Mouse (Mus musculus): ENCODE data around the gene Akr1d1. TPM values are rescaled to one million over a fixed set of nuclear protein-coding genes. Genes with fewer than 3 reads are reported as not detected.

Akr1d1 gene
- polyA plus RNA-seq, 1 experiment from 2014 or later: not detected

- Histone ChIP-seq H3K9ac (replicated peaks; ENCODE audit: low read depth, low read length) (no peak overlapping the region), H3K9me3 (ENCODE audit: control insufficient read depth, low read depth, low read length) (no peaks in the 10 kb centered on the region), H3K27me3 (ENCODE audit: control insufficient read depth, insufficient read depth, low read length) (no peaks in the 10 kb centered on the region), H3K27ac (ENCODE audit: low read length) (no peak overlapping the region), H3K4me2 (replicated peaks; ENCODE audit: low read depth, low read length) (no peak overlapping the region), H3K4me1 (ENCODE audit: control insufficient read depth, insufficient read depth, low read length) (no peaks in the 10 kb centered on the region), H3K4me3 (ENCODE audit: low read depth, low read length) (no peak overlapping the region), H3K36me3 (ENCODE audit: control insufficient read depth, insufficient read depth, low read length) (no peaks in the 10 kb centered on the region)
- no peak for ATAC-seq (ENCODE audit: insufficient number of reproducible peaks, insufficient read depth, low FRiP score, low read depth)
- WGBS: 55% methylated on average over 3 of the region's 3 CpGs
These were observed 10.1 kb downstream of the Akr1d1 start for GRCm38 (mm10) chr6:37540113-37540512.

DNA sequence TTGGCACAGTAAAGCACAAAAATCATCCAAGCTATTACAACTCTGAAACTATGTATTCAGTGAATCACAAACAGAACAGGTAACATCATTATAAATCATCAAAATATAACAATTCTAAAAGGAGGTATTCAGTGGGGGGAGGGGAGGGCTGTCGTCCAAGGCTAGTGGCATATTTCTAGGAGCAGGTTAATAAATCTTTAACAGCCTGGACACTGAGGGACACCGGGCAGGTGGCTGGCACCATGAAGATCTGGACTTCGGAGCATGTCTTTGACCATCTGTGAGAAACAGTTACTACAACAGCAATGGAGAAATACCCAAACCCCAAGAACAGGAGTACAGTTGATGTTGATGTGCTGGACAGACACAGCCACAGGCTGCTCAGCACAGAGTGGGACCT, 11.2 kb downstream of the Akr1d1 start:
- no peak for ATAC-seq (ENCODE audit: insufficient number of reproducible peaks, insufficient read depth, low FRiP score, low read depth)
- H3K9ac ChIP-seq (replicated peaks; ENCODE audit: low read depth, low read length): no peak overlapping the region
- H3K4me2 ChIP-seq (replicated peaks; ENCODE audit: low read depth, low read length): no peak overlapping the region
- H3K27ac ChIP-seq (ENCODE audit: low read length): no peak overlapping the region
- no peak overlapping the region for H3K4me3 ChIP-seq (ENCODE audit: low read depth, low read length)
- H3K4me1 ChIP-seq (ENCODE audit: control insufficient read depth, insufficient read depth, low read length): no peaks in the 10 kb centered on the region
- H3K9me3 ChIP-seq (ENCODE audit: control insufficient read depth, low read depth, low read length): no peaks in the 10 kb centered on the region
- H3K36me3 ChIP-seq (ENCODE audit: control insufficient read depth, insufficient read depth, low read length): no peaks in the 10 kb centered on the region
- no peaks in the 10 kb centered on the region for H3K27me3 ChIP-seq (ENCODE audit: control insufficient read depth, insufficient read depth, low read length)
- WGBS: 55% methylated on average over 3 of the region's 3 CpGs

DNA sequence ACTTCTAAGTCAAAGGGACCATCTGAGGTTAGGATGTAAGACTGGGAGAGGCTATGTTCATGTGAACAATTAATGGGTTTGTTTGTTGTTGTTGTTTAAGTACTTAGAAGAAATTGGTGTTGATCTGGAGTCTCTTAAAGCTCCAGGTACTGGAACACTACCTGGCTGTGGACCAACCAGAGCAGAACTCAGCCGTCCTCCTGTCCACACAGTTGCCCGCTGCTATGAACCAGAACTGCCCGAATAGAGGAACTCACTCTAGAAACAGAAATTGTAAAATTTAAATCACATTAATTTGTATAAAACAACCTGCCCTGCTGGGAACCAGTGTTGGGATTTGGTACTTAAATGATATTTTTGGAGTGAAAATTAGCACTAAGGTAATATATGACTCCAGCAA, 12.2 kb downstream of the Akr1d1 start:
- no peaks in the 10 kb centered on the region for H3K4me1 ChIP-seq (ENCODE audit: control insufficient read depth, insufficient read depth, low read length)
- no peaks in the 10 kb centered on the region for H3K9me3 ChIP-seq (ENCODE audit: control insufficient read depth, low read depth, low read length)
- no peak for ATAC-seq (ENCODE audit: insufficient number of reproducible peaks, insufficient read depth, low FRiP score, low read depth)
- H3K36me3 ChIP-seq (ENCODE audit: control insufficient read depth, insufficient read depth, low read length): no peaks in the 10 kb centered on the region
- H3K4me2 ChIP-seq (replicated peaks; ENCODE audit: low read depth, low read length): no peak overlapping the region
- H3K9ac ChIP-seq (replicated peaks; ENCODE audit: low read depth, low read length): no peak overlapping the region
- no peak overlapping the region for H3K27ac ChIP-seq (ENCODE audit: low read length)
- H3K27me3 ChIP-seq (ENCODE audit: control insufficient read depth, insufficient read depth, low read length): no peaks in the 10 kb centered on the region
- 91% methylated on average over 3 of the region's 3 CpGs for WGBS
- H3K4me3 ChIP-seq (ENCODE audit: low read depth, low read length): no peak overlapping the region

DNA sequence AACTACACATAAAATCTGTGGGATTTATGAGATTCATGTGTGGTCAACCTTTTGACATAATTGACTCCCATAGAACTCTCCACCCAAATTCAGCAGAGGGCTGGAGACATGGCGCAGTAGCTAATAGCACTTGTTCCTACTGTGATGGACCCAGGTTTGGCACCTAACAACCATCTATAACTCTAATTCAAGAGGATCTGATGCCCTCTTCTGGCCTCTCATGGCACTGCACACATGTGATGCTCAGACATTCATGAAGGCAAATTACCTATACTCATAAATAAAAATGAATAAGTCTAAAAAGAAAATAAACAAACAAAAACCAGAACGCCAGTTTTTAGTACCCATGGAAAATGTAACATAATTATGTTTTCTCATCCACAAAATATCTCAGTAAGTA, 22.8 kb downstream of the Akr1d1 start:
- no peaks in the 10 kb centered on the region for H3K27me3 ChIP-seq (ENCODE audit: control insufficient read depth, insufficient read depth, low read length)
- no peaks in the 10 kb centered on the region for H3K9me3 ChIP-seq (ENCODE audit: control insufficient read depth, low read depth, low read length)
- no peak overlapping the region for H3K4me2 ChIP-seq (replicated peaks; ENCODE audit: low read depth, low read length)
- H3K4me3 ChIP-seq (ENCODE audit: low read depth, low read length): no peak overlapping the region
- 87% methylated on average over 2 of the region's 2 CpGs for WGBS
- H3K27ac ChIP-seq (ENCODE audit: low read length): no peak overlapping the region
- H3K4me1 ChIP-seq (ENCODE audit: control insufficient read depth, insufficient read depth, low read length): no peaks in the 10 kb centered on the region
- no peak overlapping the region for H3K9ac ChIP-seq (replicated peaks; ENCODE audit: low read depth, low read length)
- no peaks in the 10 kb centered on the region for H3K36me3 ChIP-seq (ENCODE audit: control insufficient read depth, insufficient read depth, low read length)
- ATAC-seq (ENCODE audit: insufficient number of reproducible peaks, insufficient read depth, low FRiP score, low read depth): no peak

DNA sequence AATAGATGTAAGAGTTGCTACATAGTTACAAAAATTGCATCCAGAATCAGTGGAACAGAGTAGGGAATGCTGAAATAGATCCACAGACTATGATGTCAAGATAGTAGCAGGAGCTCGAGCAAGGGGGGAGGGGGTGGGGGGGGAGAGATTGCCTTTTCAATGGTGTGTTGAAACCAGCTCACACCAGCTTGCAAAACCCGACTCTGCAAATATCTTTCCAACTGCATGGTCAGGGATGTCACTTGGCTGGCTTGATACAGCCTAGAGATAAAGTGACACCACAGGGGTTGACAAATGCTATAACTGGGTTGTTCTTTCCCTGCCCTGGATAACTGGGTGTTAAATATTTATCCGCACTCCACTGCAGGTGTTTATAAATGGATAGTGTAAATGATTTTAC, 24.0 kb downstream of the Akr1d1 start:
- Histone ChIP-seq H3K4me1 (ENCODE audit: control insufficient read depth, insufficient read depth, low read length) (no peaks in the 10 kb centered on the region), H3K4me3 (ENCODE audit: low read depth, low read length) (no peak overlapping the region), H3K9me3 (ENCODE audit: control insufficient read depth, low read depth, low read length) (no peaks in the 10 kb centered on the region), H3K9ac (replicated peaks; ENCODE audit: low read depth, low read length) (no peak overlapping the region), H3K27me3 (ENCODE audit: control insufficient read depth, insufficient read depth, low read length) (no peaks in the 10 kb centered on the region), H3K36me3 (ENCODE audit: control insufficient read depth, insufficient read depth, low read length) (no peaks in the 10 kb centered on the region), H3K27ac (ENCODE audit: low read length) (no peak overlapping the region), H3K4me2 (replicated peaks; ENCODE audit: low read depth, low read length) (no peak overlapping the region)
- 61% methylated on average over 3 of the region's 3 CpGs for WGBS
- no peak for ATAC-seq (ENCODE audit: insufficient number of reproducible peaks, insufficient read depth, low FRiP score, low read depth)

DNA sequence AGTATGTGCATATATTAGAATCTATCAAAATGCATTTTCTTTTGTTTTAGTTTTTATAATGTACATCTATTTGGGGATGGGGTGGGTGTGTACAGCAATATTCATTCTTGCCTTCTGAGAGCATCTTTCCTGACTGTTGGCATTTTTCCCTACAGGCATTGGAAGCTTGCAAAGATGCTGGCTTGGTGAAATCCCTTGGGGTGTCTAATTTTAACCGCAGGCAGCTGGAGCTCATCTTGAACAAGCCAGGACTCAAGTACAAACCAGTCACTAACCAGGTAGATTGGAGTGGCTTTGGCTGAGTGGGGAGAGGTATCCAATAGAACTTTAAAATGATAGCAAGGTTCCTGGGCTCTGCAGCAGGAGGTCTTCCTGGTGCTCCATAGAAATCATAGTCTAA, 24.4 kb downstream of the Akr1d1 start:
- no peak overlapping the region for H3K4me2 ChIP-seq (replicated peaks; ENCODE audit: low read depth, low read length)
- no peak overlapping the region for H3K4me3 ChIP-seq (ENCODE audit: low read depth, low read length)
- WGBS: 90% methylated on average over 1 of the region's 1 CpGs
- no peaks in the 10 kb centered on the region for H3K36me3 ChIP-seq (ENCODE audit: control insufficient read depth, insufficient read depth, low read length)
- no peaks in the 10 kb centered on the region for H3K9me3 ChIP-seq (ENCODE audit: control insufficient read depth, low read depth, low read length)
- ATAC-seq (ENCODE audit: insufficient number of reproducible peaks, insufficient read depth, low FRiP score, low read depth): no peak
- H3K27me3 ChIP-seq (ENCODE audit: control insufficient read depth, insufficient read depth, low read length): no peaks in the 10 kb centered on the region
- no peak overlapping the region for H3K9ac ChIP-seq (replicated peaks; ENCODE audit: low read depth, low read length)
- H3K4me1 ChIP-seq (ENCODE audit: control insufficient read depth, insufficient read depth, low read length): no peaks in the 10 kb centered on the region
- H3K27ac ChIP-seq (ENCODE audit: low read length): no peak overlapping the region

DNA sequence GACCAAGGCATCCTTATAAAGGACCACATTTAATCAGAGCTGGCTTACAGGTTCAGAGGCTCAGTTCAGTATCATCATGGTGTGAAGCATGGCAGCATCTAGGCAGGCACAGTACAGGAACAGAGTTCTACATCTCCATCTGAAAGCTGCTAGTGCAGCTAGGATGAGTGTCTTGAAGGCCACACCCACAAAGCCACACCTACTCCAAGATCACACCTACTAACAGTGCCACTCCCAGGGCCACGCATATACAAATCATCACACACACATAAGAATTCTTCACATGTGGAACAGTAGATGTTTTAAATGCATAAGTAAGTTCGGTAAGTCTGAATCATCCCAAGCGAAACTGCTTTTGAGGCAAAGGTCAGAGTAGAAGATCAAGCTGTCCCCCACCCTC, 33.9 kb downstream of the Akr1d1 start:
- 74% methylated on average over 3 of the region's 3 CpGs for WGBS
- no peak overlapping the region for H3K4me2 ChIP-seq (replicated peaks; ENCODE audit: low read depth, low read length)
- no peak overlapping the region for H3K27ac ChIP-seq (ENCODE audit: low read length)
- H3K9me3 ChIP-seq (ENCODE audit: control insufficient read depth, low read depth, low read length): no peaks in the 10 kb centered on the region
- ATAC-seq (ENCODE audit: insufficient number of reproducible peaks, insufficient read depth, low FRiP score, low read depth): no peak
- no peak overlapping the region for H3K4me3 ChIP-seq (ENCODE audit: low read depth, low read length)
- H3K9ac ChIP-seq (replicated peaks; ENCODE audit: low read depth, low read length): no peak overlapping the region
- no peaks in the 10 kb centered on the region for H3K36me3 ChIP-seq (ENCODE audit: control insufficient read depth, insufficient read depth, low read length)
- no peaks in the 10 kb centered on the region for H3K27me3 ChIP-seq (ENCODE audit: control insufficient read depth, insufficient read depth, low read length)
- H3K4me1 ChIP-seq (ENCODE audit: control insufficient read depth, insufficient read depth, low read length): no peaks in the 10 kb centered on the region

- no peaks in the 10 kb centered on the region for H3K4me1 ChIP-seq (ENCODE audit: control insufficient read depth, insufficient read depth, low read length)
- no peak overlapping the region for H3K9ac ChIP-seq (replicated peaks; ENCODE audit: low read depth, low read length)
- no peak overlapping the region for H3K4me3 ChIP-seq (ENCODE audit: low read depth, low read length)
- WGBS: 95% methylated on average over 1 of the region's 1 CpGs
- H3K4me2 ChIP-seq (replicated peaks; ENCODE audit: low read depth, low read length): no peak overlapping the region
- H3K27me3 ChIP-seq (ENCODE audit: control insufficient read depth, insufficient read depth, low read length): no peaks in the 10 kb centered on the region
- H3K9me3 ChIP-seq (ENCODE audit: control insufficient read depth, low read depth, low read length): no peaks in the 10 kb centered on the region
- H3K27ac ChIP-seq (ENCODE audit: low read length): no peak overlapping the region
- no peaks in the 10 kb centered on the region for H3K36me3 ChIP-seq (ENCODE audit: control insufficient read depth, insufficient read depth, low read length)
- no peak for ATAC-seq (ENCODE audit: insufficient number of reproducible peaks, insufficient read depth, low FRiP score, low read depth)
These were observed 37.4 kb downstream of the Akr1d1 start for GRCm38 (mm10) chr6:37567363-37567762.

GRCm38 (mm10) chr6:37571939-37572338, 42.0 kb downstream of the Akr1d1 start:
- no peak overlapping the region for H3K9ac ChIP-seq (replicated peaks; ENCODE audit: low read depth, low read length)
- H3K4me3 ChIP-seq (ENCODE audit: low read depth, low read length): no peak overlapping the region
- no peaks in the 10 kb centered on the region for H3K9me3 ChIP-seq (ENCODE audit: control insufficient read depth, low read depth, low read length)
- WGBS: 47% methylated on average over 1 of the region's 1 CpGs
- H3K36me3 ChIP-seq (ENCODE audit: control insufficient read depth, insufficient read depth, low read length): no peaks in the 10 kb centered on the region
- no peaks in the 10 kb centered on the region for H3K27me3 ChIP-seq (ENCODE audit: control insufficient read depth, insufficient read depth, low read length)
- no peak overlapping the region for H3K27ac ChIP-seq (ENCODE audit: low read length)
- ATAC-seq (ENCODE audit: insufficient number of reproducible peaks, insufficient read depth, low FRiP score, low read depth): no peak
- no peak overlapping the region for H3K4me2 ChIP-seq (replicated peaks; ENCODE audit: low read depth, low read length)
- H3K4me1 ChIP-seq (ENCODE audit: control insufficient read depth, insufficient read depth, low read length): no peaks in the 10 kb centered on the region

Measured in stomach, embryonic 14.5 days (tissue).